Mouse (Mus musculus): Measurements from ENCODE around the gene Tspan12. TPM values are rescaled to one million over a fixed set of nuclear protein-coding genes. Genes with fewer than 3 reads are reported as not detected.

The Tspan12 gene
- polyA plus RNA-seq (2012; rRNA removed; ENCODE audit: low replicate concordance), result 28.0 and 63.4 TPM in 2 replicates

GRCm38 (mm10) chr6:21852344-21852785 is at the start of gene Tspan12:
Gene Tspan12, minus strand, starts transcription at chr6:21852515.

Other genes with a start within 250 kb of the Tspan12 start
- 9.0 and 9.2 TPM in 2 replicates for gene Ing3, start 97.1 kb upstream of the Tspan12 start, polyA plus RNA-seq (2012; rRNA removed; ENCODE audit: low replicate concordance)
- 35.9 and 115 TPM in 2 replicates for gene Cped1, start 133.4 kb upstream of the Tspan12 start, polyA plus RNA-seq (2012; rRNA removed; ENCODE audit: low replicate concordance)